Mouse (Mus musculus) MEL (cell line): ENCODE results near the gene Lypd6b.

Experiments
- CTCF ChIP-seq, 3 experiments: IDR thresholded peaks in 2 of 3; conservative IDR thresholded peaks in 1 of 3; 2 replicates each; pipeline ENCODE4 v1.5.1; 2011 to 2012; ENCODE audit warnings: low read length in 3 of 3, low read depth in 2 of 3, mild to moderate bottlenecking in 2 of 3, improper control_type of control experiment in 1 of 3, inconsistent platforms in 1 of 3, mixed read lengths in 1 of 3, moderate library complexity in 1 of 3; ENCODE audit not compliant: control insufficient read depth in 1 of 3, insufficient read depth in 1 of 3, poor library complexity in 1 of 3, severe bottlenecking in 1 of 3
- EP300 ChIP-seq, 2 experiments: IDR thresholded peaks; 2 replicates each; pipeline ENCODE4 v1.6.1; 2011; ENCODE audit warnings: improper control_type of control experiment in 2 of 2, low read length in 2 of 2, low read depth in 1 of 2, mild to moderate bottlenecking in 1 of 2
- ETS1 ChIP-seq: IDR thresholded peaks from 2 replicates; pipeline ENCODE4 v1.6.1; 2012; ENCODE audit warnings: low read depth, mild to moderate bottlenecking, inconsistent platforms, low read length, improper control_type of control experiment, moderate library complexity
- POLR2A ChIP-seq, 2 experiments: IDR thresholded peaks; 2 replicates each; pipeline ENCODE4 v1.6.1; 2011 to 2012; ENCODE audit warnings: low read length in 2 of 2, mild to moderate bottlenecking in 2 of 2, control low read depth in 1 of 2, improper control_type of control experiment in 1 of 2, low read depth in 1 of 2, moderate library complexity in 1 of 2; ENCODE audit not compliant: control insufficient read depth in 1 of 2, insufficient read depth in 1 of 2, poor library complexity in 1 of 2

- TF ChIP-seq EP300 (IDR thresholded peaks at IDR 0.05; ENCODE audit: low read depth in 1 of 2, low read length in 2 of 2) (no peak), ETS1 (no peak), CTCF (IDR thresholded peaks at IDR 0.05 in 2 of 3, conservative IDR thresholded peaks at IDR 0.05 in 1 of 3; ENCODE audit: control insufficient read depth in 1 of 3, insufficient read depth in 1 of 3, low read depth in 2 of 3, low read length in 3 of 3, poor library complexity in 1 of 3, severe bottlenecking in 1 of 3) (no peak), POLR2A (IDR thresholded peaks at IDR 0.05; ENCODE audit: control insufficient read depth in 1 of 2, insufficient read depth in 1 of 2, low read depth in 1 of 2, low read length in 2 of 2, poor library complexity in 1 of 2) (no peak)
Observed at GRCm38 (mm10) chr2:49742919-49743318, 44.6 kb upstream of the Lypd6b start.
